Mouse (Mus musculus) bone marrow, adult 2 months (tissue): ENCODE data around the gene Casz1. TPM values are rescaled to one million over a fixed set of nuclear protein-coding genes. Genes with fewer than 3 reads are reported as not detected.

Source experiments
- H3K27ac ChIP-seq: fragments of 200-500 bp; 2 replicates; pipeline ENCODE4 v1.5.1; 2012; ENCODE audit warnings: low read depth, mild to moderate bottlenecking, control low read depth, inconsistent platforms, low read length; ENCODE audit not compliant: control insufficient read depth, poor library complexity, insufficient read depth
- H3K4me1 ChIP-seq: fragments of 200-500 bp; 2 replicates; pipeline ENCODE4 v1.6.1; 2011; ENCODE audit warnings: low read length; ENCODE audit not compliant: control insufficient read depth, insufficient read depth
- H3K4me3 ChIP-seq: fragments of 200-500 bp; replicated peaks from 2 replicates; pipeline ENCODE3; 2011; ENCODE audit warnings: mild to moderate bottlenecking, low read depth, low read length, control low read depth; ENCODE audit not compliant: control insufficient read depth
- CTCF ChIP-seq: fragments of 200-500 bp; IDR thresholded peaks from 2 replicates; pipeline ENCODE4 v1.5.1; 2011; ENCODE audit warnings: low read length, control low read depth; ENCODE audit not compliant: control insufficient read depth, insufficient read depth
- POLR2A ChIP-seq: fragments of 200-500 bp; IDR thresholded peaks from 2 replicates; pipeline ENCODE4 v1.6.1; 2011; ENCODE audit warnings: low read depth, mild to moderate bottlenecking, control low read depth, low read length, borderline replicate concordance; ENCODE audit not compliant: control insufficient read depth
- WGBS: fragments of 180-500 bp; shearing (Covaris S2); methylation state at CpG from one replicate; pipeline ENCODE4 v1.1.7; 2018; 5-methylcytosine and 5-hydroxymethylcytosine counted together
- polyA plus RNA-seq: library from polyadenylated mRNA; stranded (reverse); fragments of >200 nt; gene quantifications from 2 replicates; pipeline ENCODE4 v1.2.4, GENCODE M21; 2011; ENCODE audit warnings: low replicate concordance; ENCODE audit not compliant: missing spikeins, insufficient read depth, insufficient read length

Gene Casz1
- polyA plus RNA-seq, 1 experiment: 2.7 TPM

- WGBS: 80% methylated on average over 15 of the region's 15 CpGs
- H3K27ac ChIP-seq: no peak overlapping the region
- H3K4me1 ChIP-seq: no peaks in the 10 kb centered on the region
- no peak overlapping the region for H3K4me3 ChIP-seq
- no peak for TF ChIP-seq POLR2A
- no peak for TF ChIP-seq CTCF
Measured at GRCm38 (mm10) chr4:148915849-148916248, 111.6 kb downstream of the Casz1 start.

GRCm38 (mm10) chr4:148918707-148919447 is 114.6 kb downstream of the Casz1 start:
- no peak for TF ChIP-seq CTCF
- 83% methylated on average over 15 of the region's 15 CpGs for WGBS
- no peaks in the 10 kb centered on the region for H3K4me1 ChIP-seq
- H3K27ac ChIP-seq: no peak overlapping the region
- H3K4me3 ChIP-seq: no peak overlapping the region

GRCm38 (mm10) chr4:148920610-148921009 is 116.4 kb downstream of the Casz1 start:
- Histone ChIP-seq H3K27ac (no peak overlapping the region), H3K4me3 (no peak overlapping the region), H3K4me1 (no peaks in the 10 kb centered on the region)
- 16% methylated on average over 11 of the region's 11 CpGs for WGBS
- TF ChIP-seq CTCF: no peak
- no peak for TF ChIP-seq POLR2A

- H3K4me1 ChIP-seq: no peaks in the 10 kb centered on the region
- WGBS: 68% methylated on average over 16 of the region's 16 CpGs
- H3K4me3 ChIP-seq: no peak overlapping the region
Measured at GRCm38 (mm10) chr4:148922221-148922700, 118.0 kb downstream of the Casz1 start.

GRCm38 (mm10) chr4:148923414-148923813 is 119.2 kb downstream of the Casz1 start:
- 59% methylated on average over 9 of the region's 9 CpGs for WGBS

More at GRCm38 (mm10) chr4:148922221-148922700, 118.0 kb downstream of the Casz1 start:
- H3K27ac ChIP-seq: no peak overlapping the region
- TF ChIP-seq POLR2A (no peak), CTCF (no peak)

GRCm38 (mm10) chr4:148923976-148924375 is 119.7 kb downstream of the Casz1 start:
- Histone ChIP-seq H3K27ac (no peak overlapping the region), H3K4me3 (no peak overlapping the region), H3K4me1 (peaks cover 2% of the 10 kb centered on the region; the same call in 1 of the 2 replicates)
- WGBS: 55% methylated on average over 8 of the region's 8 CpGs
- no peak for TF ChIP-seq POLR2A
- no peak for TF ChIP-seq CTCF

More at GRCm38 (mm10) chr4:148923414-148923813, 119.2 kb downstream of the Casz1 start:
- TF ChIP-seq CTCF: no peak
- TF ChIP-seq POLR2A: no peak
- peaks cover 2% of the 10 kb centered on the region; the same call in 1 of the 2 replicates for H3K4me1 ChIP-seq
- no peak overlapping the region for H3K27ac ChIP-seq
- no peak overlapping the region for H3K4me3 ChIP-seq

- Histone ChIP-seq H3K4me3 (no peak overlapping the region), H3K4me1 (peaks cover 2% of the 10 kb centered on the region; the same call in 1 of the 2 replicates), H3K27ac (no peak overlapping the region)
- 84% methylated on average over 18 of the region's 18 CpGs for WGBS
- TF ChIP-seq POLR2A: no peak
Measured at GRCm38 (mm10) chr4:148925589-148926359, 121.5 kb downstream of the Casz1 start.

- H3K27ac ChIP-seq: no peak overlapping the region
- TF ChIP-seq POLR2A (no peak), CTCF (no peak)
- peaks cover 2% of the 10 kb centered on the region; the same call in 1 of the 2 replicates for H3K4me1 ChIP-seq
- 90% methylated on average over 8 of the region's 8 CpGs for WGBS
- H3K4me3 ChIP-seq: no peak overlapping the region
Measured at GRCm38 (mm10) chr4:148926459-148926858, 122.2 kb downstream of the Casz1 start.
